8 mouse cellular contexts compared by ENCODE assay signal in genomic region chr9:60742516-60742915, GRCm38 (mm10). TPM values are rescaled to one million over a fixed set of nuclear protein-coding genes. Genes with fewer than 3 reads are reported as not detected.
A peak's percentile ranks its signal among the peaks of the same experiment; 100 is the strongest.
DNase-seq lines count a peak whose midpoint lies in the region; ATAC-seq lines count a peak whose summit lies in the region.
"Had no signal": no experiment of that assay in that cellular context is flagged by ENCODE, and none has a peak within 500 bp of the region (broad histone marks: within the 10 kb centered on the region; RNA-seq: fewer than 3 reads in every experiment).

No protein-coding gene starts in this region.

- no peaks in the 10 kb centered on the region for H3K27me3 ChIP-seq in midbrain, embryonic 10.5 days (ENCODE audit: low read depth, poor library complexity, severe bottlenecking)
- H3K27me3 ChIP-seq in forebrain, embryonic 15.5 days = no peaks in the 10 kb centered on the region
- H3K27me3 ChIP-seq: liver, embryonic 15.5 days had no signal

- no peak overlapping the region for H3K9ac ChIP-seq in forebrain, embryonic 15.5 days (replicated peaks)
- H3K9ac ChIP-seq: liver, embryonic 15.5 days had no signal

- no peaks in the 10 kb centered on the region for H3K36me3 ChIP-seq in midbrain, embryonic 10.5 days
- no peaks in the 10 kb centered on the region; the same call in 1 of the 2 replicates for H3K36me3 ChIP-seq in forebrain, embryonic 15.5 days
- H3K36me3 ChIP-seq: liver, embryonic 15.5 days had no signal

- no peak overlapping the region for H3K27ac ChIP-seq in midbrain, embryonic 10.5 days (replicated peaks)
- H3K27ac ChIP-seq in forebrain, embryonic 15.5 days (replicated peaks) = no peak overlapping the region
- H3K27ac ChIP-seq: liver, embryonic 15.5 days had no signal

- H3K9me3 ChIP-seq in midbrain, embryonic 10.5 days (replicated peaks) = no peaks in the 10 kb centered on the region; the same call in 1 of the 2 replicates
- H3K9me3 ChIP-seq in forebrain, embryonic 15.5 days = no peaks in the 10 kb centered on the region
- H3K9me3 ChIP-seq: liver, embryonic 15.5 days had no signal

- ATAC-seq in forebrain, embryonic 15.5 days (replicated peaks) = no peak

- no peak overlapping the region for H3K4me3 ChIP-seq in midbrain, embryonic 10.5 days
- no peak overlapping the region for H3K4me3 ChIP-seq in forebrain, embryonic 15.5 days
- H3K4me3 ChIP-seq: liver, embryonic 15.5 days had no signal

- intact Hi-C loops in heart, postnatal 25 days (cut with DNase I) = no loop called here

- H3K4me1 ChIP-seq in midbrain, embryonic 10.5 days = no peaks in the 10 kb centered on the region
- peaks cover 11% of the 10 kb centered on the region for H3K4me1 ChIP-seq in forebrain, embryonic 15.5 days
- H3K4me1 ChIP-seq: liver, embryonic 15.5 days had no signal

- WGBS in midbrain, embryonic 10.5 days = 78% methylated on average over 9 of the region's 9 CpGs
- WGBS in forebrain, embryonic 15.5 days = 70% methylated on average over 9 of the region's 9 CpGs

- H3K4me2 ChIP-seq in forebrain, embryonic 15.5 days (replicated peaks) = no peak overlapping the region

- DNase-seq in layer of hippocampus, adult 11-12 months (ENCODE audit: low spot score) = peak; percentile 32
- DNase-seq in layer of hippocampus, postnatal 25 days (ENCODE audit: extremely low spot score in 1 of 2, low spot score in 1 of 2) = no peak
- peak; percentile 82 to 87 for DNase-seq in cerebellum, postnatal 10 days
- DNase-seq in heart, postnatal 25 days (ENCODE audit: low spot score) = peak; percentile 52
- DNase-seq in right cerebral cortex, postnatal 14 days = peak; percentile 35
- DNase-seq in midbrain, embryonic 10.5 days (ENCODE audit: low spot score) = no peak

RNA-seq across cellular contexts. Expression of gene Larp6, which starts 29.7 kb away (rescaled TPM):
- total RNA-seq in layer of hippocampus, postnatal 25 days (2021) = 10 to 100 TPM; 36.2 to 38.6 TPM
- 1 to 10 TPM; 1.3 to 1.5 TPM for total RNA-seq in heart, postnatal 25 days (2021)
- 1.2 and 1.9 TPM in 2 replicates for polyA plus RNA-seq in midbrain, embryonic 10.5 days (2016; fragmentation: Nextera tagmentation; extraction: Ambion mirVana)
- 7.4 and 8.7 TPM in 2 replicates for polyA plus RNA-seq in forebrain, embryonic 15.5 days (2015; fragmentation: Nextera tagmentation; extraction: Ambion mirVana)

RNA-seq across cellular contexts. Expression of gene Uaca, which starts 51.8 kb away (rescaled TPM):
- total RNA-seq in layer of hippocampus, postnatal 25 days (2021) = 1 to 10 TPM; 6.6 to 8.6 TPM
- 10 to 100 TPM; 44.6 to 50.0 TPM for total RNA-seq in heart, postnatal 25 days (2021)
- 33.1 and 37.0 TPM in 2 replicates for polyA plus RNA-seq in midbrain, embryonic 10.5 days (2016; fragmentation: Nextera tagmentation; extraction: Ambion mirVana)
- 15.2 and 16.1 TPM in 2 replicates for polyA plus RNA-seq in forebrain, embryonic 15.5 days (2015; fragmentation: Nextera tagmentation; extraction: Ambion mirVana)

RNA-seq across cellular contexts. Expression of gene Lrrc49, which starts 54.6 kb away (rescaled TPM):
- 10 to 100 TPM; 57.2 to 60.3 TPM for total RNA-seq in layer of hippocampus, postnatal 25 days (2021)
- total RNA-seq in heart, postnatal 25 days (2021) = 1 to 10 TPM; 4.1 to 4.3 TPM
- 27.6 and 38.9 TPM in 2 replicates for polyA plus RNA-seq in midbrain, embryonic 10.5 days (2016; fragmentation: Nextera tagmentation; extraction: Ambion mirVana)
- polyA plus RNA-seq in forebrain, embryonic 15.5 days (2015; fragmentation: Nextera tagmentation; extraction: Ambion mirVana) = 65.7 and 69.5 TPM in 2 replicates

Comparison
In these comparisons a context has a peak if more than half of its experiments do, and no peak if none do; other contexts are left out.
1. DNase-seq: peak in layer of hippocampus, adult 11-12 months (single experiment), cerebellum, postnatal 10 days (2 of 2), heart, postnatal 25 days (single experiment) and right cerebral cortex, postnatal 14 days (single experiment); none in layer of hippocampus, postnatal 25 days (0 of 2) and midbrain, embryonic 10.5 days (single experiment).
2. RNA of gene Larp6, which starts 29.7 kb away (total RNA-seq): 36.2 to 38.6 TPM in layer of hippocampus, postnatal 25 days; 1.3 to 1.5 TPM in heart, postnatal 25 days; every median in the first group is over 10 times any median in the second.
3. RNA of gene Uaca, which starts 51.8 kb away (total RNA-seq): 44.6 to 50.0 TPM in heart, postnatal 25 days; 6.6 to 8.6 TPM in layer of hippocampus, postnatal 25 days; every median in the first group is over 4 times any median in the second.
4. RNA of gene Lrrc49, which starts 54.6 kb away (total RNA-seq): 57.2 to 60.3 TPM in layer of hippocampus, postnatal 25 days; 4.1 to 4.3 TPM in heart, postnatal 25 days; every median in the first group is over 10 times any median in the second.